Mouse (Mus musculus) monocyte, adult 5-6 weeks (primary cell): ENCODE measurements at regions not wholly inside any gene's neighbourhood (a gene's known extent, or its start where the extent isn't known, plus 50 kb on each side); places are given as distances from the start of the nearest gene placed in this dataset.

Experiments
- ATAC-seq: fragments of 153-309, 156-312 bp; replicated peaks from 2 replicates; pipeline ENCODE4 v1.8.0; 2017; ENCODE audit warnings: mild to moderate bottlenecking; ENCODE audit not compliant: low TSS enrichment, insufficient number of reproducible peaks, severe bottlenecking, poor library complexity, low FRiP score

GRCm38 (mm10) chr11:24696561-24696960 lies 618.7 kb downstream of the Bcl11a start:
- ATAC-seq, result no peak

DNA sequence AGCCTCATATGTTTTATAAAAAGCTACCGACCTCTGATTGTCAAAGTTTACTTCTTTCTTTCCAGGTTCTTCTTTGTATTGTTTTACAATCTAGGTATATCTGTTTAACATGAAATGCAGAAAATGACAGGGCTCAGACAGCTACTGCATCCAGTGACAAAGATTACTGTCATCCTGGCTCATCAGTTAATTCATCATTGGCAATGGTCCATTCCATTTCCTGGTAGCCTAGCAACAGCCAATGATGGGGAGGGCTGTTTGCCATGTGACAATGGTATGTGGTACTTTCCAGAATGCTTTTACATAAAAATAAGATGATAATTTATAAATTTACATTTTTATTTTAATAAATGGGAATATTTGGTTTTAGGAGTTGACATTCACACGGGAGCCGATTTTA lies 630.9 kb downstream of the Bcl11a start:
- no peak for ATAC-seq

- no peak for ATAC-seq
Observed at GRCm38 (mm10) chr11:24716539-24717287, 638.9 kb downstream of the Bcl11a start.

DNA sequence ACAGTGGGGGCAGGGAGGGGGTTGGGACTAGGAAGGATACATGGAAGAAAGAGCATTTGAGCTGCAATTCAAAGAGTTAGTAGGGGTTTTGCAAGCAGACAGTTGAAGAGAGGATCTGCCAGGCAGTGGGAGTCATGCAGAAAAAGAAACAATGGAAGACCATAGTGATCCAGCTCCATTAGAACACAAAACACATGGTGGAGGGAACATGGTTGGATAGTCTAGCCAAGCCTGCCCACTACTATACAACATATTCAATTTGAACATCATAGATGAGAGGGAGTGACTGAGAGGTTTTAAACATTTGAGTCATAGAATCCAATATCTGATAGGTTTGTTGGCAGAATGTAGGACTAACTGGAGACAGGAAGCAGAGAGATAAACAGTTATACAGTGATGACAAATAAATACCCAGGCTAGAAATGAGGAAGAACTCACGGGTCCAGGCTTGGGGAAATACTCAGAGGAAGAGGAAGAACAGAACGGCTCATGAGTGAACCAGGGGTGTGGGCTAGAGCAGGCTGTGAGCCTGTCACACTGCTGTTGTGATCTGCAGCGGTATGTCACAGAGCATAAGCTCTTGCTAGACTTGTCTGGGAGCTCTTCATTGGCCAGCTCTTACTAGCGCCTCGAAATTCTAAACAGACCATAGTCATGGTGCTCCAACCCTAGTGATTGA lies 646.5 kb downstream of the Bcl11a start:
- ATAC-seq, result no peak

- ATAC-seq, result no peak
Observed at GRCm38 (mm10) chr11:24726331-24726730, 648.5 kb downstream of the Bcl11a start.

GRCm38 (mm10) chr11:24727404-24727803 lies 649.5 kb downstream of the Bcl11a start:
- no peak for ATAC-seq

DNA sequence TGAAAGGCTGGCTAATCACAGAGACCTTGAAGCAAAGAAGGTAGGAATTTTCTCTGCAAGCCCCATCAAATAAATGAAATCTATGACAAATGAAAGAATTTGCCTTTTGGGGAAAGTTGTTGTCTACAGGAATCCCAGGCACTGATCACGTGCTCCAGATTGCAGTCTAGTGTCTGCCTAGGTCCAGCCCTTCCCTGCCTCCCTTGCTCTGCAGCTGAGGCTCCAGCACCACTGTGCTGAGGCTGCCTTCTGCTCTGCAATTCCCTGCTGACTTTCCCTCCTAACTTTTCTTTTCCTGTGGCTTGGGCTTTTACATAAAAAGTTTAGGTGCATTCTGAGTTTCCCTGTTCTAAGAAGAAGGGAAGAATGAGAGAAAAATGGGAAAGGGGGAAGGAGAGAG lies 653.6 kb downstream of the Bcl11a start:
- no peak for ATAC-seq

- ATAC-seq, result no peak
Observed at GRCm38 (mm10) chr11:24739710-24740255, 661.9 kb downstream of the Bcl11a start.

DNA sequence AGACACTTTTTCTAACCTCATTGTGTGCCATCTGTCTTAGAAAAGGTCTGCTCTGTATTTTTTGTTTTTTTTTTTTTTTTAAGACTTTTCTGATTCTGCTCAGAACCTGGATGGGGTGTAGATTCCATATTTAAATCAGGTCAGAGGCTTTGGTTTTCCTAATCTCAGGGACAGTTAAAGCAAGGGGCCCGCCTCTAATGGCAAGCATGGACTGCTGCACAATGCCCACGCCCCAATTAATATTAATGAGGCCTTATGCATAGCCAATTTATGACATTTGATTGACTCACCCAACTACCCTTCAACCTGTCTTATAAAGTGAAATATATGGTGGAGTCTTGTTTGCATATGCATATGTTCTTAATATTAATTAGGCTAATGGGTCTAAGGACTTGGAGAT lies 662.6 kb downstream of the Bcl11a start:
- ATAC-seq, result no peak

- ATAC-seq, result no peak
Observed at GRCm38 (mm10) chr11:24742561-24742960, 664.7 kb downstream of the Bcl11a start.

DNA sequence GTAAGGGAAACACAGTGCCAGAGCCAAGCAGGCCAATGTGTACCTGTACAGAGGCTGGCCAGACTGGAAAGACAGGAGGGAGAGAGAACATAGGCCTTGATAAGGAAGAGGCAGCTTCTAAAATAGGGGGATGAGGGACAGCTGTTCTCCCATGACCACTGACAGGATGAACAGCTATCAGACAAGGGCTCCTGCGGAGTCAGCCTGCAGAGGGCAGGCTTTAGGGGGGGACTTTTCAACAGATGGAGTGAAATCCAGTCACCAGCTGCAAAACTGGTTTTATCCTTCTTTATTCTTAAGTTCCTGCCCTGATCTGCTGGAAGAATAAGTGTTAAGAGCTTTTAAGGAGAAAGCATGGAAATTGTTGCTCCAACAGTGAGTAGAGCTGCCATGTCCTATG lies 665.6 kb downstream of the Bcl11a start:
- no peak for ATAC-seq

DNA sequence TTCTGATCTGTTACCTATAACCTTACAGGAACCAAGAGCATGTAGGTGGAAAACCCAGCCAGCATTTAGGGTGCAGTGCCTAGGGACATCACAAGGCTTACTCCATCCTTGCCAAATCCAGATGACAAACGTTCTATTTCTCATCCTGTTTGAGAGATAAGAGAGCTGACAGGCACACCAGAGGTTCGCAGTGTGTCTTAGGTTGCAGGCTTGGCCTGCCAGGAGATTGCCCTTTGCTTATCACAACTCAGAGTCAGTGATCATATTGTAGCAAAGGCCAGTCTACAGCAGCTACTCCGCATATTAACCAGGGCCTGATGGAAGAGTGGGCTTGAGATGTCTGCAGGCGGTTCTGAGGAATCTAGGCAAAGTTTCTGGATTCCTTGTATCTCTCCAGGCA lies 668.0 kb downstream of the Bcl11a start:
- no peak for ATAC-seq

DNA sequence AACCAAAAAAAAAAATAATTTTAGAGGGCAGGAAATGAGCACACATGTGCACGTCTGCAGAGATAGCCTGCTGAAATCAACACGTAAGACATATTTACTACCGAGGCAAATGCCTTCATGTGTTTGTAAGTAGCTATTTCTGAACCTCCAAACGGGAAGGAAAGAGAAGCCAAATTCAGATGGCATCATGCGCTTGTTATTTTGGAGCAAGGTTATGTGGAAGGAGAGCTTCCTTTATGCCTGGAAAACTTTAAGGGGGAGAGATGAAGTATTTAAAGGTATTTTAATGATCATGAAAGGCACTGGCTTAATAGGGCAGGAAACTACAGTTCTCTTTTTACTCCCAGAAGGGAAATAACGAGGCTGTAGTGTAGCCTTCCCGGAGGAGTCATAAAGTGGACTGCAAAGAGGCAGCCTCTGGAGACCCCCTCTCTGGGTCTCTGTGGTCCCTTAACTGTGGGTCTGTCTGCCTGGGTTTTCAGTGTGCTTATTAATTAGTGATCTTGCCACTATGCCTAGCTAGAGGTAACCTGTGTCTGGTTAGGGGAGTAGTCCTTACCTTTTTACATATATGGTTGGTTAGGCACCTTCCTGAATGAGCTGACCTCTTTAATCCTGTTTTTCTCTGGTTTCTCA lies 672.4 kb downstream of the Bcl11a start:
- no peak for ATAC-seq

DNA sequence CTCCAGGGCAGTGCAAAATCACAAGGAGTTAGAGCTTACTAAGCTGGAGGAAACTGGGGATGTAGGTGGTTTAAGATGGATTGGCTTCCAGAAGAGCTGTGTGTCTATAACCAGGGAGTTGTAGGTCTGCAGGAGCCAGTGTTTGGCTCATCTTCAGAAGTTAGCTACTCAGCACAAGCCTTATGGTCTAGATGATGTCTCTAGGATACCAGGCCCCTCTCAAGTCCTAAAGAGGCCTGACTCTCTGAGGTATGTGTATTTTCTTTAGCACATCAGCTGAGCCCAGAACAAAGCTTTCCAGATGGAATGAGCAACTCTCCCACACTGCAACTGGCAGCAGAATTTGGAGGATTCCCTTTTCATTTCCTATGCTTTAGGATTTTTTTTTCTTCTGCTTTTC lies 680.3 kb downstream of the Bcl11a start:
- ATAC-seq, result no peak

- no peak for ATAC-seq
Observed at GRCm38 (mm10) chr11:24783470-24783869, 705.6 kb downstream of the Bcl11a start.

GRCm38 (mm10) chr11:24789120-24789519 lies 711.3 kb downstream of the Bcl11a start:
- ATAC-seq, result no peak

DNA sequence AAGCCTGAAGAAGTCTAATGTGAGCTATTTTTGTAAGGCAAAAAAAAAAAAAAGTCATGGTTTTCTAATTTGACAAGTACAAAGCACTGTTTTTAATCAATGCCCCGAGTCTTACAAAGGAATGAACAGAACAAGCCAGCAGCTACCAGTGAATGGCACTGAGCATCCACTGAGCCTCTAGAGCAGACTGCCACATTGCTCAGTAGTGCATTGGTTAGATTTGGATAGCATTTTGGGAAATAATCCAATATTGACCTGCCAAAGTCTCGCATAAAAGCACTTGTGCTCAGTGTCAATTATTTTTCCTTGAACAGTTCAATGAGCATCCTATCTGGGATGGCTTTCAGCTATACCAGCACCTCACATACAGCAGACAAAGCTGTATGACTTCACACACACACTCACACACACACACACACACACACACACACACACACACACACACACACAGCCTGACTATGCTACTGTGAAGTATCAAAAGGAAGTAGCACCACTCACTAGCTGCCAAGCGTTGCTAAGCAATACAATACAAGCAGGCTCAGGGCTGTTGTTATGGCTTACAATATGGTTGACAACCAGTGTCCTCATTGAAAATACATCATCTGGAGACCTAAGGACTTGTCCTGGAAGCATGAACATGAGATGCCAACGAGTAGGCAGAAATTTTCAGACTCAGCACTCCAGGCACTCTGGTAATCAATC lies 717.8 kb downstream of the Bcl11a start:
- ATAC-seq, result no peak

DNA sequence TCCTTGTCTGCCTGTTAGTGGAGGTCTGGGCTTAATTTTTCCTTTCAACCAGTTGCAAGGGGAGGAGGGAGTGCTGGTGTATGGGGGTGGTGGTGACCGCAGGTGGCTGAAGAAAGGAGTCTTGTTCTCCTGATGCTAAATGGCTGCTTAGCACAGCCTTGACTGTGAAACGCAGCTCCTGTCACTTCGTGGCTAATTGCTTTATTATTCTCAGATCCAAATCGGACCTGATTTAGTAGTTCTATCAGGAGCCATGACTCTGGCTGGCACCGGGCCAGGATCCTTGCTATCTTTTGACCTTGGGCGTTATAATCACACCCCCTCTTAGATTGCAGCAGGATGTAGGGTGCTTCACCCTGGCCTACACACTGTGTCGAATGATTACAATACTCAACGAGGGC lies 726.8 kb downstream of the Bcl11a start:
- ATAC-seq, result no peak
